Mouse (Mus musculus) cerebellum, adult 2 months (tissue): Measurements from ENCODE around the gene Timm44.

Source experiments
- CTCF ChIP-seq: fragments of 200-500 bp; IDR thresholded peaks from 2 replicates; pipeline ENCODE4 v1.5.1; 2011; ENCODE audit warnings: low read depth, mild to moderate bottlenecking, control low read depth, low read length, moderate library complexity, borderline replicate concordance; ENCODE audit not compliant: insufficient read depth
- POLR2A ChIP-seq: fragments of 200-500 bp; IDR thresholded peaks from 2 replicates; pipeline ENCODE4 v1.6.1; 2011; ENCODE audit warnings: low read length, control low read depth, borderline replicate concordance; ENCODE audit not compliant: insufficient read depth

DNA sequence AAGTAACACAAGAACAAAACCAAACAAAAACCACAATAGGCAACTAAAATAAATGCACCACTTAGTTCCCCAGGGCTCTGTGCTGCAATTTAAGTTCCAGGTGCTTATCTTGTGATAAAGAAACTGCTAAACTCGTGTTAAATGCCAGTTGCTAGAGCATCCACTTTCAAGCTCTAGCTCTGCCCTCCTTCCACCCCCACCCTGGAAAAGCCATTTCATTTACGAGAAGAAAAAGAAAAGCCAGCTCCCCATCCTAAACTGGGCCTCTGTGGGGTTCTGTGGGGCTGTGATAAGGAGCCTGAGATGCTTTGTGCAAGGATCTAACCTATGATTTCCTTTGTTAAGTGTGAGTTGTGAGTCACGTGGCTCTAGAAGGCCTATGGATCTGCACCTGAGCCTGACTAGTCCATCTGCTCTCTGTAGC lies 28.4 kb upstream of the Timm44 start:
- TF ChIP-seq CTCF, result no peak
- TF ChIP-seq POLR2A, result no peak
